Mouse (Mus musculus) hindbrain, embryonic 16.5 days (tissue): ENCODE measurements around the gene Htra1. TPM values are rescaled to one million over a fixed set of nuclear protein-coding genes. Genes with fewer than 3 reads are reported as not detected.

Experiments
- ATAC-seq: fragments of 200-750 bp; cut with Nextera tagmentation; 2 replicates; pipeline ENCODE4 v1.8.0; 2017; ENCODE audit warnings: moderate TSS enrichment, moderate library complexity
- H3K27ac ChIP-seq: fragments of 300-500 bp; sonication (generic); 2 replicates; pipeline ENCODE4 v1.5.1; 2014; ENCODE audit warnings: low read depth, mild to moderate bottlenecking, control low read depth, low read length, moderate library complexity
- H3K27me3 ChIP-seq: fragments of 300-500 bp; sonication (generic); replicated peaks from 2 replicates; pipeline ENCODE4 v1.6.1; 2014; ENCODE audit warnings: low read length; ENCODE audit not compliant: control insufficient read depth, insufficient read depth
- H3K36me3 ChIP-seq: fragments of 300-500 bp; sonication (generic); 2 replicates; pipeline ENCODE4 v1.6.1; 2014; ENCODE audit warnings: mild to moderate bottlenecking, low read length, moderate library complexity, mixed read lengths; ENCODE audit not compliant: control insufficient read depth, insufficient read depth
- H3K4me1 ChIP-seq: fragments of 300-500 bp; sonication (generic); 2 replicates; pipeline ENCODE4 v1.6.1; 2014; ENCODE audit warnings: low read depth, low read length; ENCODE audit not compliant: control insufficient read depth, insufficient read depth
- H3K4me2 ChIP-seq: fragments of 300-500 bp; sonication (generic); 2 replicates; pipeline ENCODE4 v1.6.1; 2014; ENCODE audit warnings: mild to moderate bottlenecking, low read length, control low read depth, moderate library complexity
- H3K4me3 ChIP-seq: fragments of 300-500 bp; sonication (generic); 2 replicates; pipeline ENCODE4 v1.5.1; 2014; ENCODE audit warnings: mild to moderate bottlenecking, low read length, control low read depth, moderate library complexity
- H3K9ac ChIP-seq: fragments of 300-500 bp; sonication (generic); 2 replicates; pipeline ENCODE4 v1.6.1; 2014; ENCODE audit warnings: low read depth, mild to moderate bottlenecking, control low read depth, low read length, moderate library complexity
- H3K9me3 ChIP-seq: fragments of 300-500 bp; sonication (generic); 2 replicates; pipeline ENCODE4 v1.6.1; 2014; ENCODE audit warnings: mild to moderate bottlenecking, low read length, moderate library complexity; ENCODE audit not compliant: control insufficient read depth
- WGBS: fragments of 180-500 bp; shearing (Covaris S2); extraction: QIAGEN DNeasy Blood & Tissue Kit; methylation state at CpG from one replicate; pipeline ENCODE4 v1.1.7; 2014; 5-methylcytosine and 5-hydroxymethylcytosine counted together
- microRNA-seq: library from miRNA; unstranded; fragments of <30 nt; microRNA quantifications from one replicate; pipeline ENCODE4, GENCODE M21; 2017
- polyA plus RNA-seq: library from polyadenylated mRNA; unstranded; fragments of >200 nt; fragmentation: Nextera tagmentation; extraction: Ambion mirVana; gene quantifications from 2 replicates; pipeline ENCODE4 v1.2.1, GENCODE M21; 2015

Gene Htra1
- polyA plus RNA-seq, 1 experiment from 2014 or later: 23.1 TPM

GRCm38 (mm10) chr7:131031755-131032154 is 95.8 kb downstream of the Htra1 start, which contains the start of gene Dmbt1:
Dmbt1 (plus strand) TSS chr7:131032053.
- no peaks in the 10 kb centered on the region for H3K9me3 ChIP-seq
- H3K27me3 ChIP-seq: no peaks in the 10 kb centered on the region
- H3K4me1 ChIP-seq: no peaks in the 10 kb centered on the region
- H3K4me2 ChIP-seq: no peak within 1 kb of the TSS
- no peak for ATAC-seq
- 89% methylated on average over 5 of the region's 5 CpGs for WGBS
- H3K27ac ChIP-seq: no peak within 1 kb of the TSS
- no peak within 1 kb of the TSS for H3K9ac ChIP-seq
- no peaks in the 10 kb centered on the region for H3K36me3 ChIP-seq
- H3K4me3 ChIP-seq: no peak within 1 kb of the TSS

Small RNAs within 50 kb of the gene (microRNA-seq; reads per million reads assigned to microRNA genes)
- gene Mir7061: 2.1 reads per million, percentile 2 among the genes with 10 or more reads in this experiment

Other genes starting within 250 kb of the Htra1 start
- gene Btbd16, start 162.0 kb upstream of the Htra1 start, polyA plus RNA-seq: not detected in 2 replicates
- 59.0 and 60.4 TPM in 2 replicates for gene Plekha1, start 70.4 kb upstream of the Htra1 start, polyA plus RNA-seq
- gene Dmbt1, start 95.9 kb downstream of the Htra1 start, polyA plus RNA-seq: not detected in 2 replicates
- gene 4933402N03Rik, start 210.2 kb downstream of the Htra1 start, polyA plus RNA-seq: not detected in 2 replicates
- 0.03 TPM in 1 of 2 replicates, not detected in the other for gene 5430419D17Rik, start 238.3 kb downstream of the Htra1 start, polyA plus RNA-seq